Mouse (Mus musculus): Measurements from ENCODE around the gene Grpr. TPM values are rescaled to one million over a fixed set of nuclear protein-coding genes. Genes with fewer than 3 reads are reported as not detected.

The Grpr gene
- not detected for total RNA-seq (2021)
- long read RNA-seq, experiment 1: 0 reads
- long read RNA-seq, experiment 2: 0 reads

GRCm38 (mm10) chrX:163549666-163550065, at the start of gene Grpr:
Grpr (minus strand) TSS chrX:163549677.
- intact Hi-C loops (cut with DNase I): no loop called here
- Histone ChIP-seq H3K4me3 (no peak within 1 kb of the TSS), H3K27ac (no peak within 1 kb of the TSS)
- DNase-seq: peak; percentile 21
- TF ChIP-seq CTCF (IDR thresholded peaks at IDR 0.05): peak; percentile 49

GRCm38 (mm10) chrX:163560521-163560920, 11.0 kb upstream of the Grpr start:
- intact Hi-C loops (cut with DNase I): no loop called here
- no peak for TF ChIP-seq CTCF (IDR thresholded peaks at IDR 0.05)
- DNase-seq: no peak
- Histone ChIP-seq H3K27ac (no peak overlapping the region), H3K4me3 (no peak overlapping the region)

- intact Hi-C loops (cut with DNase I): no loop called here
- Histone ChIP-seq H3K4me3 (no peak overlapping the region), H3K27ac (no peak overlapping the region)
- no peak for TF ChIP-seq CTCF (IDR thresholded peaks at IDR 0.05)
- no peak for DNase-seq
Measured at GRCm38 (mm10) chrX:163547042-163547441, 2.4 kb downstream of the Grpr start.

GRCm38 (mm10) chrX:163532836-163533235, 16.6 kb downstream of the Grpr start:
- no peak overlapping the region for H3K4me3 ChIP-seq
- H3K27ac ChIP-seq: no peak overlapping the region
- no peak for TF ChIP-seq CTCF (IDR thresholded peaks at IDR 0.05)
- no peak for DNase-seq
- intact Hi-C loops (cut with DNase I): no loop called here

GRCm38 (mm10) chrX:163518963-163519541, 30.4 kb downstream of the Grpr start:
- no peak for TF ChIP-seq CTCF (IDR thresholded peaks at IDR 0.05)
- Histone ChIP-seq H3K4me3 (no peak overlapping the region), H3K27ac (no peak overlapping the region)
- intact Hi-C loops (cut with DNase I): no loop called here
- no peak for DNase-seq

GRCm38 (mm10) chrX:163511766-163512165, 37.7 kb downstream of the Grpr start:
- Histone ChIP-seq H3K27ac (no peak overlapping the region), H3K4me3 (no peak overlapping the region)
- no peak for DNase-seq
- intact Hi-C loops (cut with DNase I): no loop called here
- no peak for TF ChIP-seq CTCF (IDR thresholded peaks at IDR 0.05)

GRCm38 (mm10) chrX:163502088-163502487, 47.4 kb downstream of the Grpr start:
- Histone ChIP-seq H3K4me3 (no peak overlapping the region), H3K27ac (no peak overlapping the region)
- no peak for DNase-seq
- intact Hi-C loops (cut with DNase I): no loop called here
- TF ChIP-seq CTCF (IDR thresholded peaks at IDR 0.05): no peak

Other genes starting within 250 kb of the Grpr start
- not detected for gene Rnf138rt1, start 211.7 kb upstream of the Grpr start, total RNA-seq (2021)